Mouse (Mus musculus): ENCODE results near the gene Hes3.
A peak's percentile ranks its signal among the peaks of the same experiment; 100 is the strongest.

Gene Hes3

DNA sequence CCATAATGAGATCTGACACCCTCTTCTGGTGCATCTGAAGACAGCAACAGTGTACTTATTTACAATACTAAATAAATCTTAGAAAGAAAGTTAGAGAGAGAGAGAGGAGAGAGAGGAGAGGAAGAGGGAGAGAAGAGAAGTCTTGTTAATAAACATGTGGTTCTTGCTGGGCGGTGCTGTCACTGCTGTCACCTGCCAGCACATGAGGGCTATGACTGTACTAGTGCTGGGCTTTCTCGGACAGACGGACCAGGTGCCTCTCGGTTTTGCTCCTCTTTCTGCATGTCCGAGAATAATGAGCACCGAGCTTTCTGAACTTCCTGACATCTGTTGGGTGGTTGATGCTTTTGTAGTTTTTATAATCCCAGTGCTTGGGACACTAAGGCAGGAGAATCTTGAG, 40.8 kb downstream of the Hes3 start:
- no peak for DNase-seq

DNA sequence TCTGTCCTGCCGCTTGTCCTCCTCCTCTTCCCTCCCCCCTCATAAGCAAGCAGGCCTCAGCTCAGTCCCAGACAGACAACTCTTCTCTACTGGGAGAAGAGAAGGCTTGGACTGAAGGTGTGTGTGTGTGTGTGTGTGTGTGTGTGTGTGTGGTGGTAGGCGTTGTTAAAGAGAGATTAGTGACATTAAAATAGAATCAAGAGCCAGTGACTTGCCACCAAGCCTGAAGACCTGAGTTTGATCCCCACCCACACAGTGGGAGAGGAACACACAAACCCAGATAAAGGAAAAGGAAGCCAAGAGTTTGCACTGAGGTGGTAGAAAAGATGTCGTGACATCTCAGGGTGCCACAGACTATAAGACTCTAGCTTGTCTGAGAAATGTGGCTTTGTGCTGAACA, 44.3 kb downstream of the Hes3 start:
- DNase-seq: no peak

DNA sequence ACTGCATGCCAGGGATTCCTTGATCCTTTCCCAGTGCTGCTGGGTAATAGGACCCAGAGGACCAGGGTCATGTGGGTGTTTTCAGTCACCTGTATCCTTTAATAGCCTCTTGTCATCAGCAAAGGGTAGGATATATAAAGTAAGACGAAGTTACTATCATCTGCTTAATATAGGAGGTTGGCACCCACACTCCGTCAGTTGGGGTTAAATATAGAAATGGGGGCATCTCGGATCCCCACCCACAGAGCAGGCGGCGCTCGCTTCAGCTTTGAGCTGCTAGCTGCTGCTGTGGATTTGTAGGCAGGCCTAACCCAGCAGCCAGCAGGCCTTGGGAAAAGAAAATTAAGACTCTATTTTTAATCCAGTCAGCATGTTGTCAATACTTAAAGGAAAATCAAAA, 45.5 kb downstream of the Hes3 start:
- DNase-seq: no peak

DNA sequence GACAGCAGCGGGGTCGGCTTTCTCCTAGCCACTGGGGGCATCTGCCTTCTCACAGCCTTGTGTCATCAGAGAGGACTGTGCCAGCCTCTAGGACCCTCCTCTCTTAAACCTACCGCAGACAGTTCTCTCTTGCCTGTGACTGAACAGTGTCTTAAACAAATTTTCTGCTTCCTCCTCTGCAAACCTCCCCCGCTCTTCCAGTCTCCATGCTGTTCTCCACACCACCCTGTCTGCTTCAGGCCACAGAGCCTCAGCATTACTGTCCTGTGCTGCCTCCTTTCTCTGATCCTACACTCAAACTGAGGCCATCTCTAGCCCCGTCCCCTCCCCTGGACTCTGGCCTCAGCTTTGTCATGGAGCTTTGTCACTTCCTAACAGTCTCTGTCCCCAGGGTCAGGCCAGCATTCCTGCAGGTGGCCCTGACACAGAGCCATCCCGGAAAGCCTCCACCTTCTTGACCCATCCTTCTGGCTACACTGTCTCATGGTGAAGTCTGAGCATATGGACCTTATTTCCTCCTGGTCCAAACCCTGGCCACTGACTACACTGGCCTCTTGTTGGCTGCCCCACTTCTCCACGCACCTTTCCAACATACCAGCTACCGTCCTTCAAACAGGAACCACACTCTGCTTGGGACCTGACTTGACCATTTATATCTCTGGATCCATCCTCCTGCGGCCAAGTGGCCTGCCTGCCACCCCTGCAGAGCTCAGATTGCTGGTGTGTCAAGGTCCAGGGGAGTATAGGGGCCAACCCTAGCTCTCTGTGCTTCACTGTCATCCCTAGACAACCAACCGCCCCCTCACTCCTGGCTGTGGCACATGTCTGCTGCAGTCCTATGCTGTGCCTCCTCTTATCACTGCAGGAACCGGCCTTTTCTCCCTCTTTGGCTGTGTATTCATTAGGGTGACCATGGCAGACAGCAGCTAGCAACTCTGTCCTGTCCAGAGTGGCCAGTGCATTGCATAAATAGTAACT, 46.6 kb downstream of the Hes3 start:
- no peak for DNase-seq

DNA sequence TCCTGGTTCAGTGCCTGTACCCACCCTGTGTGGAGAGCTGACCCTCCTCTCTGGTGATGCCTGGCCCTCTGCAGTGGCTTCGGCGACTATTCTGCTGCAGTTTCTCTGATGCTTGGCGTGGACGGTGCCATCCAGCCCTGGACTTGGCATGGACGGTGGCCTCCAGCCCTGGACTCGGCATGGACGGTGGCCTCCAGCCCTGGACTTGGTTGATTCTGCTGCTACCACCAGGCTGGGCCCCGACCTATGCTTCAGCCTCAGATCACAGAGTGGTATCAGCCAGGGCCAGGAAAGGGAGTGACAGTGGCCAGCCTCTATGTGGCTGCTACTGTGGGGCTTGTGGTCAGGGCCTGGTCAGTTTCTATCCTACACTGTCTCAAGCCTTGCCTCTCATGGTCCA, 47.5 kb downstream of the Hes3 start:
- DNase-seq: peak; percentile 78 to 82

DNA sequence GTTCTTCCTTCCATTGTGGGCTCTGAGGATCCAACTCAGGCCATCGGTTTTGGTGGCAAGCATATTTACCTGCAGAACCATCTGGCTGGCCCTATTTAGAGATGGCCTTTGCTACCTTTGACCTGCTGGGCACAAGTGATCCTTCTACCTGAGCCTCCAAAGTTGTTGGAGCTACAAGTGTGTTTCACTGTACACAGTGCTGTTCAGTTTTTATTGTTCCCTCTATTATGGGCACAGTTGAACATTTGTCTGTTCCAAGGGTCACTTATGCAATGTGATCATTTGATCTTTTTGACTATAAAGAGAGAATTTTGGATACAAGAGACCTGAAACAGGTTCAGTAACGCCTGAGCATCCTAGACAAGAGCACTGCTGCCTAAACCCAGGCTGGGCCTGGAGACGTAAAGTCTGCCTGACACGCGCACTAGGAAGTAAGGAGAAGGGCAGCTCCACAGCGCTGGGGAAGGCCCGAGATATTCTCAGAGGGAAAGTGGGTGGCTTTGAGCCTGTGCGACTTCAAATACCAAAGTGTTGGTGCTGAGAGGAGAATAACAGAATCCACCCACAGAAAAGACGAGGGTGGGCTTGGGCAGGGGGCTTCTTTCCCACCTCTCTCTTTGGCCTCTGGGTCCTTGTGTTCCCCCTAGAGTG, 48.1 kb downstream of the Hes3 start:
- no peak for DNase-seq

DNA sequence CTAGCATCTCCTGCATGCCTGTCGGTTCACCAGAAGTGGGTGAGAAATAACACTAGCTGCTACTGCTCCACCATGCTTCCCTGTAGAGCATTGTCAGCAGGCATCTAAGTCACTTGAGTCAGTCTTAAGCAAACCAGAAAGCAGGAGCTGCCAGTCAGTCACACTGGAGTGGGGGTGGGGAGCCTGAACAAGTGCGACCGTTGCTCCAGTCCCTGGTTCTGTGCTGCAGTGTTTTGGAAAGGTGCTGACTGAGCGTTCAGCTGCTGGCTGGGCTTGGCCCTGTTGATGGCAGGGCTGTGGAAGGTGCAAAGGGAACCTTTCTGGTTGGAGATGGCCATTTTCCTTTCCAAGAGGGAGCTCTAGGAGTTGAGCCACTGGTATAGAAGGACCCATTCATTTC, 51.5 kb downstream of the Hes3 start:
- no peak for DNase-seq
